Mouse (Mus musculus) ES-Bruce4 (cell line): ENCODE measurements around the gene Vsig8.

Experiments
- CTCF ChIP-seq: IDR thresholded peaks from one replicate; pipeline ENCODE4 v1.8.1; 2011; ENCODE audit warnings: low read depth, low read length
- EP300 ChIP-seq: IDR thresholded peaks from 2 replicates; pipeline ENCODE4 v1.6.1; 2011; ENCODE audit warnings: low read depth, low read length; ENCODE audit not compliant: insufficient read depth

DNA sequence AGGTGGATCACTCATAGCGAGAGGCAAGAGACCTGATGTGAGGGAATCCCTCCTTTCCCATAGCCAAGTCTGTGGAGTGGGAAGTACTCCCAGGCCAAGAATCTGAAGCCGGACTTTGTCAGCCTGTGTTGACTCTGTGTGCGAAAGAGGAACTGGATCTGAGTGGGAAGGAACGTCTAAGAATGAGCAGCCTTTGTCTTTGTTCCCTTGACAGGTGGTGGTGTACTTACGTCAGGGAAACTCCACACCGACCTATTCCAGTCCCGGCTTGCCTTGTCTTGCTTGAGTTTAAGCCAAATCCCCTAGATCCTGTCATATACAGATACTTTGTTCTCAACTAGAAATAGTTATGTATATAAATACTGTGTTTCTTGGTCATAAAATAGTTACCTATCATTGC lies 33.2 kb upstream of the Vsig8 start:
- TF ChIP-seq EP300 (no peak), CTCF (no peak)
